Mouse (Mus musculus): Measurements from ENCODE around the gene P3h4. TPM values are rescaled to one million over a fixed set of nuclear protein-coding genes. Genes with fewer than 3 reads are reported as not detected.

P3h4 gene
- polyA plus RNA-seq, 1 experiment from 2014 or later: 13.8 TPM

GRCm38 (mm10) chr11:100413541-100413940 is 1.1 kb downstream of the P3h4 start:
- WGBS: 78% methylated on average over 11 of the region's 11 CpGs
- H3K4me3 ChIP-seq (replicated peaks; ENCODE audit: low read length): peak overlapping the region; percentile 70
- no peak for ATAC-seq
- no peaks in the 10 kb centered on the region for H3K9me3 ChIP-seq (ENCODE audit: control insufficient read depth, low read length)
- H3K4me2 ChIP-seq (ENCODE audit: low read length): peak overlapping the region; percentile 73
- no peak overlapping the region for H3K27ac ChIP-seq (ENCODE audit: low read length)
- H3K9ac ChIP-seq (replicated peaks; ENCODE audit: low read depth, low read length): peak overlapping the region; percentile 72
- peaks cover 21% of the 10 kb centered on the region for H3K4me1 ChIP-seq (replicated peaks; ENCODE audit: control insufficient read depth, insufficient read depth, low read length)
- peaks cover 11% of the 10 kb centered on the region for H3K27me3 ChIP-seq (replicated peaks; ENCODE audit: control insufficient read depth, insufficient read depth, low read length)
- no peaks in the 10 kb centered on the region for H3K36me3 ChIP-seq (ENCODE audit: control insufficient read depth, insufficient read depth)

GRCm38 (mm10) chr11:100411736-100412135 is 2.9 kb downstream of the P3h4 start:
- WGBS: 88% methylated on average over 11 of the region's 11 CpGs
- no peak overlapping the region for H3K4me2 ChIP-seq (ENCODE audit: low read length)
- H3K9ac ChIP-seq (replicated peaks; ENCODE audit: low read depth, low read length): no peak overlapping the region
- no peak overlapping the region for H3K4me3 ChIP-seq (replicated peaks; ENCODE audit: low read length)
- peaks cover 11% of the 10 kb centered on the region for H3K27me3 ChIP-seq (replicated peaks; ENCODE audit: control insufficient read depth, insufficient read depth, low read length)
- no peak for ATAC-seq
- H3K9me3 ChIP-seq (ENCODE audit: control insufficient read depth, low read length): no peaks in the 10 kb centered on the region
- H3K36me3 ChIP-seq (ENCODE audit: control insufficient read depth, insufficient read depth): no peaks in the 10 kb centered on the region
- H3K27ac ChIP-seq (ENCODE audit: low read length): no peak overlapping the region
- peaks cover 21% of the 10 kb centered on the region for H3K4me1 ChIP-seq (replicated peaks; ENCODE audit: control insufficient read depth, insufficient read depth, low read length)

DNA sequence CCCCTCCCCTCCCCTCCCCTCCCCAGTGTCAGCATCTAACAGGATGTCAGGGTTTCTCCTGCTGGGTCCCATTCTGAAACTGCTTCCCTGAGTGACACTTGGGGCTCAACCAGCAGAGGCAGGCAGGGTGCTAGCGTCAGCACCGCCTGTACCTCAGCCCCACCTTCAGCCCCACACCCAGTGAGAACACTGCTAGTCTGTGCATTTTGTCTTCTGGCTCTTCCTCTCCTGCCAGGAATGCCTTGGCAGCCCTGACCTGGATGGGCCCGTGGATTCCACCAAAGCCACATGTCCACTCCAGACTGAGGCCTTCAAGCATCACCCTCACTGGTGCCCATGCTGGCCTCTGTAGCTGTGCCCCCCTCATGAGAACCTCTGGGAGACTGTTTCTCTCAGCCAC is 5.0 kb downstream of the P3h4 start:
- Histone ChIP-seq H3K27ac (ENCODE audit: low read length) (no peak overlapping the region), H3K9ac (replicated peaks; ENCODE audit: low read depth, low read length) (no peak overlapping the region), H3K4me3 (replicated peaks; ENCODE audit: low read length) (no peak overlapping the region), H3K27me3 (replicated peaks; ENCODE audit: control insufficient read depth, insufficient read depth, low read length) (no peaks in the 10 kb centered on the region), H3K4me2 (ENCODE audit: low read length) (no peak overlapping the region), H3K4me1 (replicated peaks; ENCODE audit: control insufficient read depth, insufficient read depth, low read length) (peaks cover 14% of the 10 kb centered on the region), H3K9me3 (ENCODE audit: control insufficient read depth, low read length) (no peaks in the 10 kb centered on the region), H3K36me3 (ENCODE audit: control insufficient read depth, insufficient read depth) (no peaks in the 10 kb centered on the region)
- no peak for ATAC-seq
- 82% methylated on average over 3 of the region's 3 CpGs for WGBS

GRCm38 (mm10) chr11:100408835-100409462 is 5.7 kb downstream of the P3h4 start:
- H3K4me3 ChIP-seq (replicated peaks; ENCODE audit: low read length): no peak overlapping the region
- H3K9ac ChIP-seq (replicated peaks; ENCODE audit: low read depth, low read length): no peak overlapping the region
- no peak overlapping the region for H3K4me2 ChIP-seq (ENCODE audit: low read length)
- no peak for ATAC-seq
- H3K9me3 ChIP-seq (ENCODE audit: control insufficient read depth, low read length): no peaks in the 10 kb centered on the region
- no peaks in the 10 kb centered on the region for H3K27me3 ChIP-seq (replicated peaks; ENCODE audit: control insufficient read depth, insufficient read depth, low read length)
- H3K4me1 ChIP-seq (replicated peaks; ENCODE audit: control insufficient read depth, insufficient read depth, low read length): peaks cover 9% of the 10 kb centered on the region; the same call in 1 of the 2 replicates
- H3K27ac ChIP-seq (ENCODE audit: low read length): no peak overlapping the region
- no peaks in the 10 kb centered on the region for H3K36me3 ChIP-seq (ENCODE audit: control insufficient read depth, insufficient read depth)
- WGBS: 92% methylated on average over 12 of the region's 12 CpGs

GRCm38 (mm10) chr11:100408076-100408834 is 6.4 kb downstream of the P3h4 start:
- 39% methylated on average over 10 of the region's 10 CpGs for WGBS
- peaks cover 5% of the 10 kb centered on the region; the same call in 1 of the 2 replicates for H3K4me1 ChIP-seq (replicated peaks; ENCODE audit: control insufficient read depth, insufficient read depth, low read length)
- no peaks in the 10 kb centered on the region for H3K36me3 ChIP-seq (ENCODE audit: control insufficient read depth, insufficient read depth)
- no peak overlapping the region for H3K27ac ChIP-seq (ENCODE audit: low read length)
- H3K27me3 ChIP-seq (replicated peaks; ENCODE audit: control insufficient read depth, insufficient read depth, low read length): no peaks in the 10 kb centered on the region
- no peak overlapping the region for H3K4me2 ChIP-seq (ENCODE audit: low read length)
- H3K4me3 ChIP-seq (replicated peaks; ENCODE audit: low read length): no peak overlapping the region
- ATAC-seq: 0 out of 2 replicates have a peak, but pooled peaks have one; percentile 36
- no peaks in the 10 kb centered on the region for H3K9me3 ChIP-seq (ENCODE audit: control insufficient read depth, low read length)
- no peak overlapping the region for H3K9ac ChIP-seq (replicated peaks; ENCODE audit: low read depth, low read length)

GRCm38 (mm10) chr11:100406995-100407705 is 7.5 kb downstream of the P3h4 start:
- no peak overlapping the region for H3K9ac ChIP-seq (replicated peaks; ENCODE audit: low read depth, low read length)
- H3K4me1 ChIP-seq (replicated peaks; ENCODE audit: control insufficient read depth, insufficient read depth, low read length): peaks cover 4% of the 10 kb centered on the region
- ATAC-seq: no peak
- H3K4me2 ChIP-seq (ENCODE audit: low read length): no peak overlapping the region
- H3K27ac ChIP-seq (ENCODE audit: low read length): no peak overlapping the region
- H3K27me3 ChIP-seq (replicated peaks; ENCODE audit: control insufficient read depth, insufficient read depth, low read length): no peaks in the 10 kb centered on the region
- WGBS: 76% methylated on average over 5 of the region's 5 CpGs
- no peaks in the 10 kb centered on the region for H3K9me3 ChIP-seq (ENCODE audit: control insufficient read depth, low read length)
- no peak overlapping the region for H3K4me3 ChIP-seq (replicated peaks; ENCODE audit: low read length)
- no peaks in the 10 kb centered on the region for H3K36me3 ChIP-seq (ENCODE audit: control insufficient read depth, insufficient read depth)

- H3K9ac ChIP-seq (replicated peaks; ENCODE audit: low read depth, low read length): no peak overlapping the region
- no peaks in the 10 kb centered on the region for H3K9me3 ChIP-seq (ENCODE audit: control insufficient read depth, low read length)
- peaks cover under 1% of the 10 kb centered on the region; the same call in 1 of the 2 replicates for H3K27me3 ChIP-seq (replicated peaks; ENCODE audit: control insufficient read depth, insufficient read depth, low read length)
- H3K4me2 ChIP-seq (ENCODE audit: low read length): no peak overlapping the region
- WGBS: 82% methylated on average over 8 of the region's 8 CpGs
- no peak overlapping the region for H3K27ac ChIP-seq (ENCODE audit: low read length)
- no peak for ATAC-seq
- H3K4me1 ChIP-seq (replicated peaks; ENCODE audit: control insufficient read depth, insufficient read depth, low read length): peaks cover 5% of the 10 kb centered on the region
- no peak overlapping the region for H3K4me3 ChIP-seq (replicated peaks; ENCODE audit: low read length)
- H3K36me3 ChIP-seq (ENCODE audit: control insufficient read depth, insufficient read depth): no peaks in the 10 kb centered on the region
Measured at GRCm38 (mm10) chr11:100406273-100406672, 8.4 kb downstream of the P3h4 start.

DNA sequence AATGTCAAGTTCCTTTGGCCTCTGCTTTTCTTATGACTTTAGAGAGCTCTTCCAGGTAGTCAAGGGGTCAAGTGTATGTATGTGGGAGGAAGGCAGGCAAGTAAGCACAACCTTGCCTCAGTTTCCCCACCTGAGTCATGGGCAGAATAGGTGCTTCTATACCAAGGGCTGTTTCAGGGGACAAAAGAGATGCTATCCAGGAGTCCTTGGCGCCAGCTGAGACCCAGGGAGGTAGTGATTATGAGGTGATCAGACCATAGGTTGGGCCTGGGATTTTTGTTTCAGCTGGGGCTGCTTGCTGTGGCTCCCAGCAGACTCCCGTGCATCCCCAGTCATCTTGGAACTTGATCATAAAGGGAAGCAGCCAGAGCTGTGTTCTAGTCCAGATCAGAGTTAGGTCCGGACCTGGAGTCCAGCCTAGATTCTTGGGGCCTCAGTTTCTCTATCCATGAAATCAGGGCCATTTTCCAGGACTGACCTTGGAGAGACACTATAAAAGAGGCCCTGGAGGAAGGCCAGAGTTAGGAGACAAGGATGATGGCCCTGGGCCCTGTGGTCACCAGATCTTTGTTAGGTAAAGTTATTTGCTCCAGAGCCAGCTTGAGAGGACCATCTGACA is 10.1 kb downstream of the P3h4 start:
- no peak overlapping the region for H3K4me2 ChIP-seq (ENCODE audit: low read length)
- no peaks in the 10 kb centered on the region for H3K36me3 ChIP-seq (ENCODE audit: control insufficient read depth, insufficient read depth)
- H3K27me3 ChIP-seq (replicated peaks; ENCODE audit: control insufficient read depth, insufficient read depth, low read length): peaks cover 3% of the 10 kb centered on the region; the same call in 1 of the 2 replicates
- H3K9me3 ChIP-seq (ENCODE audit: control insufficient read depth, low read length): no peaks in the 10 kb centered on the region
- 95% methylated on average over 3 of the region's 3 CpGs for WGBS
- H3K4me3 ChIP-seq (replicated peaks; ENCODE audit: low read length): no peak overlapping the region
- H3K9ac ChIP-seq (replicated peaks; ENCODE audit: low read depth, low read length): no peak overlapping the region
- ATAC-seq: no peak
- H3K4me1 ChIP-seq (replicated peaks; ENCODE audit: control insufficient read depth, insufficient read depth, low read length): peaks cover 5% of the 10 kb centered on the region
- H3K27ac ChIP-seq (ENCODE audit: low read length): no peak overlapping the region
